Mouse (Mus musculus) bone marrow macrophage, adult 2 months (primary cell): Measurements from ENCODE around the gene Gja10.

Experiments
- CTCF ChIP-seq: IDR thresholded peaks from 2 replicates; pipeline ENCODE4 v1.5.1; 2012; ENCODE audit warnings: low read depth, mild to moderate bottlenecking, low read length, moderate library complexity
- POLR2A ChIP-seq: IDR thresholded peaks from 2 replicates; pipeline ENCODE4 v1.6.1; 2012; ENCODE audit warnings: mild to moderate bottlenecking, low read depth, low read length, borderline replicate concordance

GRCm38 (mm10) chr4:32584181-32584580 is 18.4 kb downstream of the Gja10 start:
- TF ChIP-seq POLR2A (no peak), CTCF (no peak)
